ENCODE assay signal across 23 mouse cellular contexts in the genomic region with DNA sequence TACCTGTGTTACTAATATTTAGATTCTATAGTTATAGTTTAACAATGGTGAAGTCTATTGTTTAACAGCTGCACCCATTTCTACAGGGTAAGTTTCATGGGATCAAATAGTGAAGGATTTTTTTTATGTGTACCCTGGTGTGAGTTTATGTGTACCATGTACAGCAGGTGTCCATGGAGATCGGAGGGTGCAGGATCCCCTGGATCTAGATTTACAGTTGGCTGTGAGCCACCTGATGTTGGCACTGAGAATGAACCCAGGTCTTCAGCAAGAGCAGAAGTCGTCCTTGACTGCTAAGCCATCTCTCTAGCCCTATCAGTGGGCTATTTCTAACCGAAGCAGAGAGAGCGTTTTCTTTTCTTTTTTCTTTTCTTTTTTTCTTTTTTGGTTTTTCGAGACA.
DNase-seq lines count a peak whose midpoint lies in the region; ATAC-seq and TF ChIP-seq lines count a peak whose summit lies in the region.
"Had no signal": no experiment of that assay in that cellular context is flagged by ENCODE, and none has a peak within 500 bp of the region (broad histone marks: within the 10 kb centered on the region; RNA-seq: fewer than 3 reads in every experiment).

No protein-coding gene starts in this region.

- H3K9me3 ChIP-seq in heart, postnatal 0 days (replicated peaks; ENCODE audit: control insufficient read depth, low read length): no peaks in the 10 kb centered on the region
- H3K9me3 ChIP-seq: embryonic facial prominence, embryonic 13.5 days; embryonic facial prominence, embryonic 15.5 days; forebrain, embryonic 10.5 days; forebrain, embryonic 12.5 days had no signal

- peak overlapping the region; percentile 36; the same call in 1 of the 2 replicates for H3K27ac ChIP-seq in heart, postnatal 0 days (ENCODE audit: low read depth)
- H3K27ac ChIP-seq in thymus, adult 2 months (ENCODE audit: control insufficient read depth, insufficient read depth, low read length): peak overlapping the region; percentile 96
- H3K27ac ChIP-seq: embryonic facial prominence, embryonic 13.5 days; embryonic facial prominence, embryonic 15.5 days; forebrain, embryonic 10.5 days had no signal

- 74% methylated on average over 5 of the region's 5 CpGs for WGBS in heart, postnatal 0 days
- WGBS in thymus, adult 2 months: 44% methylated on average over 5 of the region's 5 CpGs

- H3K36me3 ChIP-seq in heart, postnatal 0 days (replicated peaks; ENCODE audit: control insufficient read depth, insufficient read depth, low read length): no peaks in the 10 kb centered on the region
- no peaks in the 10 kb centered on the region for H3K36me3 ChIP-seq in thymus, adult 2 months (ENCODE audit: control insufficient read depth, insufficient read depth, low read length)
- H3K36me3 ChIP-seq: embryonic facial prominence, embryonic 13.5 days; embryonic facial prominence, embryonic 15.5 days; forebrain, embryonic 10.5 days; forebrain, embryonic 12.5 days had no signal

- H3K4me1 ChIP-seq in heart, postnatal 0 days (ENCODE audit: control insufficient read depth, insufficient read depth): no peaks in the 10 kb centered on the region
- H3K4me1 ChIP-seq in thymus, adult 2 months (replicated peaks; ENCODE audit: control insufficient read depth, insufficient read depth, low read length): peaks cover 43% of the 10 kb centered on the region

- H3K9ac ChIP-seq in heart, postnatal 0 days (replicated peaks; ENCODE audit: low read depth, low read length): no peak overlapping the region
- H3K9ac ChIP-seq: embryonic facial prominence, embryonic 13.5 days; embryonic facial prominence, embryonic 15.5 days; forebrain, embryonic 12.5 days had no signal

- H3K4me2 ChIP-seq in heart, postnatal 0 days (ENCODE audit: low read depth, low read length): no peak overlapping the region
- H3K4me2 ChIP-seq: embryonic facial prominence, embryonic 13.5 days; embryonic facial prominence, embryonic 15.5 days; forebrain, embryonic 12.5 days had no signal

- no peak for TF ChIP-seq EP300 in heart, postnatal 0 days (IDR thresholded peaks at IDR 0.05; ENCODE audit: low read depth)

- TF ChIP-seq POLR2A in thymus, adult 2 months (IDR thresholded peaks at IDR 0.05; ENCODE audit: control insufficient read depth, extremely low read depth, insufficient read depth, low read length, poor library complexity): no peak

- DNase-seq in heart, adult 11 months: peak; percentile 60
- DNase-seq in heart, adult 18-20 months: no peak
- no peak for DNase-seq in heart, postnatal 0 days (ENCODE audit: low spot score)
- no peak for DNase-seq in heart, adult 8-10 months (ENCODE audit: low spot score)
- DNase-seq in thymus, adult 2 months: no peak
- no peak for DNase-seq in thymus, postnatal 10 days (ENCODE audit: low spot score in 2 of 2)
- DNase-seq in thymus, postnatal 14 days: peak; percentile 48
- no peak for DNase-seq in thymus, postnatal 4 days
- DNase-seq: adrenal gland, adult 2 months; adrenal gland, postnatal 10 days; adrenal gland, postnatal 25 days; cerebellum, adult 11 months; cerebellum, adult 18-20 months; cerebellum, adult 8-10 months; cerebellum, adult 9-11 months; cerebellum, postnatal 14 days; cerebellum, postnatal 36 days; embryo, embryonic 11 days had no signal

- H3K4me3 ChIP-seq in heart, postnatal 0 days (ENCODE audit: low read depth, low read length): no peak overlapping the region
- H3K4me3 ChIP-seq in thymus, adult 2 months (ENCODE audit: control insufficient read depth, insufficient read depth, low read length): no peak overlapping the region
- H3K4me3 ChIP-seq: embryonic facial prominence, embryonic 13.5 days; embryonic facial prominence, embryonic 15.5 days; erythroblast, embryonic 14.5 days; forebrain, embryonic 10.5 days; forebrain, embryonic 12.5 days had no signal

- ATAC-seq in heart, postnatal 0 days (ENCODE audit: insufficient read depth, low read depth): no peak

- no peak for TF ChIP-seq CTCF in heart, postnatal 0 days (IDR thresholded peaks at IDR 0.05; ENCODE audit: low read depth)
- no peak for TF ChIP-seq CTCF in thymus, adult 2 months (IDR thresholded peaks at IDR 0.05; ENCODE audit: borderline replicate concordance, control insufficient read depth, extremely low read depth, insufficient read depth, low read length, poor library complexity)

- H3K27me3 ChIP-seq in heart, postnatal 0 days (ENCODE audit: control insufficient read depth, insufficient read depth, low read length): no peaks in the 10 kb centered on the region
- H3K27me3 ChIP-seq in thymus, adult 2 months (ENCODE audit: control insufficient read depth, insufficient read depth, low read length): no peaks in the 10 kb centered on the region
- H3K27me3 ChIP-seq: embryonic facial prominence, embryonic 13.5 days; embryonic facial prominence, embryonic 15.5 days; forebrain, embryonic 12.5 days had no signal

Comparison
In these comparisons a context has a peak if more than half of its experiments do, and no peak if none do; other contexts are left out.
1. DNase-seq: peak in heart, adult 11 months (single experiment) and thymus, postnatal 14 days (single experiment); none in heart, adult 18-20 months (0 of 2), heart, postnatal 0 days (single experiment), heart, adult 8-10 months (single experiment), thymus, adult 2 months (single experiment), thymus, postnatal 10 days (0 of 2) and thymus, postnatal 4 days (single experiment).